Mouse (Mus musculus) left cerebral cortex, postnatal 14 days (tissue): ENCODE measurements around the gene Rassf3. TPM values are rescaled to one million over a fixed set of nuclear protein-coding genes. Genes with fewer than 3 reads are reported as not detected.
A peak's percentile ranks its signal among the peaks of the same experiment; 100 is the strongest.

Source experiments
- DNase-seq, 2 experiments: peaks; one replicate each; pipeline ENCODE4 v3.0.0; 2021 to 2022; ENCODE audit warnings: low spot score in 2 of 2, mixed read lengths in 1 of 2
- intact Hi-C: fragments of 180-260 bp; cut with DNase I; formaldehyde crosslinking; loops from one replicate; pipeline ENCODE4 v1.15.1; 2025
- total RNA-seq, 2 experiments: library from RNA; stranded (reverse); gene quantifications; 2 replicates each; pipeline ENCODE4 v1.2.3; 2021

Gene Rassf3
- total RNA-seq, 2 experiments from 2014 or later: 29.6 to 33.9 TPM

DNA sequence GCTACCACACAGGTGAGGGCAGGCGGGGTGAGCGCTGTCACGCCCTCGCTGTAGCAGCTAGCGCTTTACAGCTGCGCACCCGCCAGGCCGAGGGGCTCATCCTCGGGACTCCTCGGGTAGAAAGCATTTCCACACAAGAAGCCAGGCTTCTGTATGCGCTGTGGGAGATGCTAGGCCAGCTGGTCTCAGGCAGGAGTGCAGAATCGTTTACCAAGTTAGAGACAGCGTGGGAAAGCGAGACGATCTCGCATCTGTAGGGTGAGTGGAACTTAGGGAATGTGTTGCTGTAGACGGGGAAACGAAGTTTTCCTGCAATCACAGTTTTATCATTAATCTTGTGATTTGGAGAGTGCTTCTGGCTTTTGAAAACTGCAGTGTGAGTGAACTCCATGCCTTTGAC, 94.9 kb downstream of the Rassf3 start:
- peak in 1 of 2 experiments; percentile 30 for DNase-seq
- intact Hi-C loops: no loop called here

DNA sequence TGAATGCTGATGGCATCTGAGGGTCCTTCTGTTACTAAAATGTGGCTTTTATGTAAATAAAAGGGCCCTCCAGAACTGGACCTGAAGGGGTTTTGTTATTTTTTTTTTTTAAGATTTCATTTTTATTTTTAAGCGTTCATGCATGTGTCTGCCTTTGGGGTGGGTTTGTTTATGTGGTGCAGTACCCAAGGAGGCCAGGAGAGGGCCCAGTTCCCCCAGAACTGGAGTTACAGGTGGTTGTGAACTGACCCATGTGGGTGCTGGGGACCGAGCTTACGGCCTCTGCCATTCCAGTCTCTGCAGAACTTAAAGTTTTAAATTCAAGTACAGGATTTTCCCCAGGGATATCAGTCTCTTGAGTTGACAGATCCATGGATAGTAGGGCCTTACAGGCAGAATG, 96.8 kb downstream of the Rassf3 start:
- no peak for DNase-seq
- intact Hi-C loops: no loop called here

DNA sequence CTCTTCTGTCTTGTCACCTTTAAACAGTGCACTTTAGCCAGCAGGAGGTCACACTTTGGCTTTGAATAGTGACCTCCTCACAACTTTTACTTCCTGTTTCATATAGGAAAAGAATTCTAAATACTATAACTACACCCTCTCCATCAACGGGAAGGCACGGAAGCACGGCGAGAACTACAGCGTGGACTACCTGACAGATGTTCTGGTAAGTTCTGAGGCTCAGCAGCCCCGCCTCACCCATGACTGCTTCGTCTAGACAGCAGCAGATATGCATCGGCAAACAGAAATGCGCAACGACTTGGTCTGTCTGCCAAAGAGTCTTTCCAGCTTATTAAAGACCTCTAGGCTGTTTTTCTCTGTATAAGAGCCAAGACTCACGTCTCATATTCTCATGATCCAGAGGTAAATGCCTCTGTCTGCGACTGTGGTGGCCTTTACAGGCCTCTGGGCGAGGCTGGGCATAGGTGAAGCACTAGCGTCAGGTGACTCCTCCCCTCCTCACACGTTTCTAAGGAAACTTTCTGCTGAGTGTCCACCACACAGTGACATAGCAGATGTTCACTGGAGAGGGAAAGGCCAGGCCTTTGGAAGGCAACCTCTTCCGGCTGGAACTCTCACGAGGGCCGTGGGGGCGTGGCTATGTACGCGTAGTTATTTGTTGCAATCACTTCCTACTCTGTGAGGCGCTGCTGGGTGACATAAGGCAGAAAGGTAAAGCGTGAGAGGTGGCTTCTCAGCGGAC, 99.4 kb downstream of the Rassf3 start:
- intact Hi-C loops: no loop called here
- no peak for DNase-seq

DNA sequence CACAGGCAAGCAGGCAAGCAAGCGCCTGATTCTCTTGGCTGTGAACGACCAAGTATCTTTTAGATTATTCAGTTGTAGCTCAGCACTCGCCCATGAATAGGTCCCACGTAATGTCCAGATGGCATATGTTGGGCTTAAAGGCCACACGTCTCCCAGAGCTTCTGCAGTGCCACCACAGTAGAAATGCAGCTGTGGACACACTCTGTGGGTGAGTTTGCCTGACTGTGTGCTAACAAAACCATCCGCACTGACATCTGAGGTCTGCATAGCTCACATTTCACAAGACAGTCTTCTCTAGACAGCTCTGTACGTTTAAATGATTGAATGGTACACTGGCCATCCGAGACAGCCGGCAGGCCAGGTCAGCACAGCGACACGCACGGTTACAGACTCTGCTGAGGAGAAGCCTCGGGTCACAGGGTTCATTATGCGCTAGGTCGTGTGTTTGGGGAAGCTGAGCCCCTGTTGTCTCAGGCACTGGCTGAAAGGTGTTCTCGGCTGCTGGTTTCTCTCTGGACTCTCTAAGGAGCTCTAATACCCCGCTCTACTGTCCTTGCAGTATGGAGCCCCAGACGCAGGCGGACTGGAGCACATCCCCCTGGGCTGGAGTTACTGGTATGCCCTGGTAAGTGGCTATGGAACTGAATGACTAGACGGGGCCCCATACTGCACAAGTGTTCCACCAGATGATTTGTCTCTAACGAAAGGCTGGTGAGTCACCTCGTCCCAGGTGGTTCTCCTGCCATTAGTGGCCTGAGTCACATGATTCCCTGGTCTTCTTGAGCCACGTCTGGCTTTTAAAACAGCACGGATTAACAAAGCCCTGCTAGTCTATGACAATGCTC, 100.3 kb downstream of the Rassf3 start:
- intact Hi-C loops: no loop called here
- DNase-seq: no peak

DNA sequence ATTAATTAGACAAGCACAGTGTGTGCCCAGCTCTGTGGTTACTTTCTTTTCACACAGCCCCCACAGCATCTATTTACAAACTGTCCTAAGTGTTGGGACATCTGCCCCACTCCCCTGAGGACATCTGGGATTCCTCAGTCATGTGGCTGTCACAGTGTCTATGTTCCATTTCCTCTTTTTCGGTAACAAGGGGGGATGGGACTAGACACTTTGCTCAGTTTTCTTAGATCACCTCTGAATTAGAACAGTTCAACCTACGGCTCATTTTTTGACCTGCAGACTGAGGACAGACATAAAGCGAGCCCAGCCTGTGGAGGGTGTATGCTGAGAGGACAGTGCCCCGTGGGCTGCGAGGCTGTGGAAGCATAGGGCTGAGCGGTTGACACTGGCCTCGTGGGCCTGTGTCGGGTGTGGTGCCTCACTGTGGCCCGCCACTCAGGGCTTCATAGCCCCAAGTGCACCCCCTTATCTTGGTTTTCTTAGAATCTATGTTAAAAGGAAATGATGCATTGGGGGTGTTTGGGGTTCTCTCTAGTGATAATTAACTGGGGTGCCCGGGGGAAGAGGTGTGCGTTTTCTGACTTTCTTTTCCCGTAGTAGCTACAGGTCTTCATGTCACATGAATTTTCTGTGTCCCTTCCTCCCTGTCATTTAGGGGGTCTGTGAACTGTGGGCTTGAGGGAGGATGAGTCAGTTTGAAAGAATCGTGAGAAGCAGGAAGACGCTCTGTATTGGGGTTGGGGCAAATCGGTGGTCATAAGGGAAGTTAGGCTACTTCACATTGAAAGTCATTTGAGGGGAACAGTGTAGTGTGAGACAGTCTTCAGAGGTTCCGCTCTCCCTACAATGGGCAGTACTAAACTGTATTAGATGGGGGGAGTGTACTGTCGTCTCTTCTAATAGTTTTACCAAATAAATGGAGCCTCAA, 101.2 kb downstream of the Rassf3 start:
- peak; percentile 32 to 81 for DNase-seq
- intact Hi-C loops: no loop called here

DNA sequence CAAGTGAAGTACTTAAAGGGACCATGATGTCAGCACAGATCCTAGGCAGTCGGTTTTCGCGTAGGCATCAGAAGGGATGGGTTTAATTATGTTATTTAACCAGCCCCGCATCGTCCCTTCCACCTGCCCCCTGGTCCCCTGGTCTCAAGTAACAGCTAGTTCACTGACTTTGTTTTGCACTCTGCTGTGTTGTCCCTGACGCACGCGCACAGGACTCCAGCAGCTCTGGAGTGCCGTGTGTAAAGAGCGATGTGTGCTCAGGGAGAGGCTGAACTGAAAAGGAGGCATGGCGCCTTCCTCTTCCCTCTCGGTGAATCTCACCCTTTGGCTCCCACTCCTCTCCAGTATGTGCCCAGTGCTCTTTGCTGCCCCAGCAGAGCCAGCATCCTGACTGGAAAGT, 102.1 kb downstream of the Rassf3 start:
- intact Hi-C loops: no loop called here
- DNase-seq: no peak

DNA sequence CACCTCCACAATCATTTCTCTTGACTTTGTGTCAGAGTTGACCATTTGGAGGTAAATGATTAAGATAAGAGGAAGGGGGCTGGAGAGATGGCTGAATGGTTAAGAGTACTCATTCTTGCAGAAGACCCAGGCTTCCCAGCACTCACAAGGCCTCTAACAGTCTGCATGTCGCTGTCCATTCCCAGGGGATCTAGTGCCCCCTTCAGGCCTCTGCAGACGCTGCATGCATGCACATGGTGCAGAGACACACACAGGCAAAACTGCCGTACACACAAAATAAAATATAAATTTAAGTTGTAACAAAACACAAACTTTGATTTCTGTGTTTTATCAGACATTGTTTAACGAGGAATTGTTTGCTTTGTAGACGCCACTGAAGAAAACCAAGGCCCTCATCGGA, 105.4 kb downstream of the Rassf3 start:
- intact Hi-C loops: no loop called here
- DNase-seq: no peak

DNA sequence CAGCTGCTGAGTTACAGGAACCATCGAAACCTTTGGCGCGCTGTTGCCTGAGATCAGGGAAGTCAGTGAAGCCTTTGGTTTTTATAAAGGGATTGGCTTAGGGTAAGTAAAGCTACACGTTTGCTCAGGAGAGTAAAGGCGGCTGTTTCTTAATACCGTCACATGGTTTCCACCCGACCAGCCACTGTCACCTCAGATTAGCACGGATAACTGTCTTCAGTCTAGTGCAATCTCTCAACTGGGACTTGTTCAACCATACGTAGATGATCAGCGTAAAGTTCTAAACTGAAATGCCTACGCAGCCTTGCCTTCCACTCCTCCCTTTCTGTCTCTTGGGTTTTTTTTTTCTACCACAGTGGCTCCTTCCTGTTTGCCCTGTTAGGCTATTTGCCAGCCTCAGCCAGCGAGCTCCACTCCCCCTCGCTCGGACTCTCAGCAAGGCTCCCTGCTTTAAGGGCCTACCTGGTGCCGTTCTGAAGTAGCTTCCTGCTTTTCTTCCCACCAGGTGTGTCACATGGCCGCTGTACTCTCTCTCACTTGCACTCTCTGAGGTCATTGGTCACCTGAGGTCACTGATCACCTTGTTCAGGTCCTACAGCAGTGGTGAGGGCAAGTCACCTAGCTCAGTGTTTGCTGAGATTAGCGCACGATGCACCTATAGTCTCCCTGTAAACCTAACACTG, 107.2 kb downstream of the Rassf3 start:
- no peak for DNase-seq
- intact Hi-C loops: no loop called here

DNA sequence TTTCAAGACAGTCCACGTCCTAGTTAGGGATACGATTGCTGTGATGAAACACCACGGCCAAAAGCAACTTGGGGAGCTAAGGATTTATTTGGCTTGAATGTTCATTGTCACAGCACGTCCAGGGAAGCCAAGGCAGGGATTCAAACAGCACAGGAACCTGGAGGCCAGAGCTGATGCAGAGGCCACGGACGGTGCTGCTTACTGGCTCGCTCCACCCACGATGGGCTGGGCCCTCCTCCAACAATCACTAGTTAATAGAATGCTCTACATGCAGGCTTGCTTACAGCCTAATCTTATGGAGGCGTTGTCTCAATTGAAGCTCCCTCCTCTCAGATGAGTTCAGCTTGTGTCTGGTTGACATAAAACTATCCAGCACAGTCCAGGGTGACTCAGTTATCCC, 108.4 kb downstream of the Rassf3 start:
- intact Hi-C loops: no loop called here
- DNase-seq: no peak

DNA sequence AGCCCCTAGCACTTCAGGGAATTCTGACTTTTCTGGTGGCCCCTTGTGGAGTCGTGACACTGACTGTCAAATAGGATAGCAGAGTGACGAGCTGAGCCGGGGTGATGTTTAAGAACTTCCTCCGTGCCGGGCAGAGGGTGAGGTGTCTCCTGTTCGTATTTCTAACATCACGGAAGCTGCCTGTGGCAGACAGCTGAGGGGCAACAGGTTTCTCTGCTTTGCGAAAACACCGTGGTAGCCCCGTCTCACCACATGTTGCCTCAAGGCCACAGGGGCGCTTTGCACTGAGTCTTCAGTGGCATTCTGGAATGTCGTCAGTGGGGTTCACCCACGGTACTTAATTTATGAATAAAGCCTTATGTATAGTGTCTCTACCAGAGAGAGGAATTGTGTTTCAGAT, 108.9 kb downstream of the Rassf3 start:
- intact Hi-C loops: no loop called here

DNA sequence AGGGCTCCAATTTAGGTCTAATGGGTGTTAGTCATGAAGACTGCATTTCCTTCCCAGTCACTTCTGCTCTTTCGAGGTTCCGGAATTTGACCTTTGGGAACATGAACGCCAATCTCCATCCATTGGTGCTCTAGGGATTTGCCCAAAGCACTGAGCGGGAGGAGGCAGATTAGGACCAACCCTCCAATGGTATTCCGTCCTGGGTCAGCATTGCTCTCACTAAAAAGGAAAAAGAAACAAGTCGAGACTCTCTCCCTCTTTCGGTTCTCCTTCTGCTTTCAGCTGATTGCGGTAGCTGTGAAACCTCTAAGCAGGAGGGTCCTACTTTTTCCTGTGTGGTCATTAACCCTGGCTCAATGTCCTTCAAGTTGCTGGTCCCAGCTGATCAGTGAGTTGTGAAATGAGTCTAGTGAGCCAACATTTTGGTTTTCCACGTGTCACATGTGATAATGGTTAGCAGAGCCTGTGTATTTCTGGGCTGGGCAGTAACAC, 110.3 kb downstream of the Rassf3 start:
- DNase-seq: peak in 1 of 2 experiments; percentile 54
- intact Hi-C loops: no loop called here

More for the DNA sequence above, 108.9 kb downstream of the Rassf3 start:
- DNase-seq: no peak

DNA sequence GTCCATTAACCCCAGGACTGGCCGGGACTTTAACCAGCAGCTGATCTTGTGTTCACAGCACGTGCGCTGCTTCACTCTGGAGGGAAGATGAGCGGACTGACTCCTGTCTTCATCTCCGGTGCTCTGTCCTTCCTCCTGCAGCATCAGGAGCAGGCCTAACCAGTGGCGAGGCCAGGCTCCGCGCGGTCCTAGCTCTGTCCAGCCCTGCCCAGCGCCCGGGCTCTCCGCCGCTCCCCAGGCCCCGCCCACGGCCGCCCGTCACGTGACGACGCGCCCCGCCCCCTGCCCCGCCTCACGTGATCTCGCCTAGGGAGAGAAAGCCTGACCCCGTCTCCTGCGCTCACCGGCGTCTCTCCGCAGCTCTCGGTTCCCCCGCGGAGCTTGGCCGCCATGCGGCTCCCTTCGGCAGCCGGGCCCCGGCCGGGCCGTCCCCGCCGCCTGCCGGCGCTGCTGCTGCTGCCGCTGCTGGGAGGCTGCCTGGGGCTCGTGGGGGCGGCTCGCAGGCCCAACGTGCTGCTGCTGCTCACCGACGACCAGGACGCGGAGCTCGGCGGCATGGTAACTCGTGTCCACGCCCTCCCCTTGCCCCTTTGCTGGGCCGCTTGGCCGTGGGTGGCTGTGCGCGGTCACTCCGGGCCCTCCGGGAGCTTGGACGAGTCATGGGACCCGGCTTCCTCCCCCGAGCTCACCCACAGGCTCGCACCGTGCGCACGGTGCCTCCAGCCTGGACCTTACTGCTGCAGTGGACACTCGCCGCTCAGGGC, 111.2 kb downstream of the Rassf3 start, which contains the start of gene Gns:
Gns (plus strand) TSS at position 290 of the 764 bp plus-strand sequence.
- intact Hi-C loops: no loop called here
- peak; percentile 77 to 87 for DNase-seq

DNA sequence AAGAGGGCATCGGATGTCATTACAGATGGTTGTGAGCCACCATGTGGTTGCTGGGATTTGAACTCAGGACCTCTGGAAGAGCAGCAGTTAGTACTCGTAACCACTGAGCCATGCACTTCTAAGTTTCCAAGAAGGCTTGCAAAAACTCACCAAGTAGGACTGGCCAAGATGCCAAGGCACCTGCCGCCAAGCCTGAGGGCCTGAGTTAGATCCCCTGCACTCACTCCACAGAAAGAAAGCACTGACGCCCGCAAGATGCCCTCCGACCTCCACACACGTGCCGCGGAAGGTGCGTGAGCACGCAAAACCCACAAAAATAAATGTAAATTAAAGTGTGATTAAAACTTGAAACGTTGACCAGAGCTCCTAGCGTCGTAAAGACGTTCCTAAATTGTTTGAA, 111.8 kb downstream of the Rassf3 start:
- no peak for DNase-seq
- intact Hi-C loops: no loop called here

DNA sequence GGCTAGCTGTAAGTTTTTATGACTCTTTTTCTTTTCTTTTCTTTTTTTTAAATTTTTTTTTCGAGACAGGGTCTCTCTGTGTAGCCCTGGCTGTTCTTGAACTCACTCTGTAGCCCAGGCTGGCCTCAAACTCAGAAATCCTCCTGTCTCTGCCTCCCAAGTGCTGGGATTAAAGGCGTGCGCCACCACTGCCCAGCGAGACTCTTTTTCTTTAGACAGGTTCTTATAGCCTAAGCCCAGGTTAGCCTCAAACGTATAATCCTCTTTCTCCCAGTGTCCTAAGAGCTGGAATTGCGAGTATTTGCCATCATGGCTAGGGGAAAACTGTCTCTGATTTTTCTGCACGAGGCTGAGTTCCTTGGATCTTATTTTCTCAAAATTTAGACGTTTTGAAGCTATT, 112.9 kb downstream of the Rassf3 start:
- intact Hi-C loops: no loop called here

DNA sequence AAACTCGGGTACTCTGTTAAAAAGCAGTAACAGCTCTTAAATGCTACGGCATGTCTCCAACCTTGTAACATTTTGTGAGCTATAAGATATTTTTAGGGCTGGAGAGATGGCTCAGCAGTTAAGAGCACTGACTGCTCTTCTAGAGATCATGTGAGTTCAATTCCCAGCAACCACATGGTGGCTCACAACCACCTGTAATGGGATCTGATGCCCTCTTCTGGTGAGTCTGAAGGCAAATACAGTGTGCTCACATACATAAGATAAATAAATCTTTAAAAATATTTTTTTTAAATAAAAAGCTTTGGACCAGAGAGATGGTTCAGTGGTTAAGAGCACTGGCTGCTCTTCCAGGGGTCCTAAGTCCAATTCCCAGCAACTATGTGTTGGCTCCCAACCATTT, 115.8 kb downstream of the Rassf3 start:
- intact Hi-C loops: no loop called here
- DNase-seq: no peak

More for the DNA sequence above, 112.9 kb downstream of the Rassf3 start:
- no peak for DNase-seq
